Mouse (Mus musculus): ENCODE measurements at regions not wholly inside any gene's neighbourhood (a gene's known extent, or its start where the extent isn't known, plus 50 kb on each side); places are given as distances from the start of the nearest gene placed in this dataset.

GRCm38 (mm10) chr13:102591803-102592537 lies 101.4 kb upstream of the Cd180 start:
- WGBS: 73% methylated on average over 4 of the region's 4 CpGs
- no peaks in the 10 kb centered on the region for H3K36me3 ChIP-seq (ENCODE audit: control insufficient read depth, insufficient read depth, low read length)
- no peak overlapping the region for H3K27ac ChIP-seq (ENCODE audit: low read length)
- H3K4me3 ChIP-seq (ENCODE audit: low read depth, low read length): no peak overlapping the region
- H3K9ac ChIP-seq (ENCODE audit: low read depth, low read length): no peak overlapping the region
- H3K4me2 ChIP-seq (ENCODE audit: low read length): no peak overlapping the region
- H3K4me1 ChIP-seq (ENCODE audit: control insufficient read depth, insufficient read depth, low read length): peaks cover 11% of the 10 kb centered on the region
- no peaks in the 10 kb centered on the region for H3K9me3 ChIP-seq (replicated peaks; ENCODE audit: control insufficient read depth, low read length, poor library complexity, severe bottlenecking)
- no peaks in the 10 kb centered on the region for H3K27me3 ChIP-seq (ENCODE audit: control insufficient read depth, insufficient read depth, low read depth, low read length)
- no peak for ATAC-seq

GRCm38 (mm10) chr13:102593405-102594200 lies 99.8 kb upstream of the Cd180 start:
- Histone ChIP-seq H3K9me3 (replicated peaks; ENCODE audit: control insufficient read depth, low read length, poor library complexity, severe bottlenecking) (no peaks in the 10 kb centered on the region), H3K4me2 (ENCODE audit: low read length) (no peak overlapping the region), H3K27ac (ENCODE audit: low read length) (no peak overlapping the region), H3K27me3 (ENCODE audit: control insufficient read depth, insufficient read depth, low read depth, low read length) (no peaks in the 10 kb centered on the region), H3K4me3 (ENCODE audit: low read depth, low read length) (no peak overlapping the region), H3K9ac (ENCODE audit: low read depth, low read length) (no peak overlapping the region), H3K4me1 (ENCODE audit: control insufficient read depth, insufficient read depth, low read length) (peaks cover 11% of the 10 kb centered on the region), H3K36me3 (ENCODE audit: control insufficient read depth, insufficient read depth, low read length) (no peaks in the 10 kb centered on the region)
- WGBS: 90% methylated on average over 12 of the region's 12 CpGs
- no peak for ATAC-seq

GRCm38 (mm10) chr13:102594201-102594600 lies 99.2 kb upstream of the Cd180 start:
- no peak overlapping the region for H3K27ac ChIP-seq (ENCODE audit: low read length)
- H3K9ac ChIP-seq (ENCODE audit: low read depth, low read length): no peak overlapping the region
- no peaks in the 10 kb centered on the region for H3K27me3 ChIP-seq (ENCODE audit: control insufficient read depth, insufficient read depth, low read depth, low read length)
- H3K4me3 ChIP-seq (ENCODE audit: low read depth, low read length): no peak overlapping the region
- H3K4me1 ChIP-seq (ENCODE audit: control insufficient read depth, insufficient read depth, low read length): peaks cover 11% of the 10 kb centered on the region
- H3K4me2 ChIP-seq (ENCODE audit: low read length): no peak overlapping the region
- H3K9me3 ChIP-seq (replicated peaks; ENCODE audit: control insufficient read depth, low read length, poor library complexity, severe bottlenecking): no peaks in the 10 kb centered on the region
- ATAC-seq: no peak
- WGBS: 95% methylated on average over 3 of the region's 3 CpGs
- H3K36me3 ChIP-seq (ENCODE audit: control insufficient read depth, insufficient read depth, low read length): no peaks in the 10 kb centered on the region

GRCm38 (mm10) chr13:102595602-102596001 lies 97.8 kb upstream of the Cd180 start:
- H3K9ac ChIP-seq (ENCODE audit: low read depth, low read length): no peak overlapping the region
- no peaks in the 10 kb centered on the region for H3K36me3 ChIP-seq (ENCODE audit: control insufficient read depth, insufficient read depth, low read length)
- no peaks in the 10 kb centered on the region for H3K9me3 ChIP-seq (replicated peaks; ENCODE audit: control insufficient read depth, low read length, poor library complexity, severe bottlenecking)
- no peak overlapping the region for H3K4me2 ChIP-seq (ENCODE audit: low read length)
- no peak overlapping the region for H3K4me3 ChIP-seq (ENCODE audit: low read depth, low read length)
- H3K4me1 ChIP-seq (ENCODE audit: control insufficient read depth, insufficient read depth, low read length): peaks cover 2% of the 10 kb centered on the region; the same call in 1 of the 2 replicates
- no peak for ATAC-seq
- H3K27me3 ChIP-seq (ENCODE audit: control insufficient read depth, insufficient read depth, low read depth, low read length): no peaks in the 10 kb centered on the region
- H3K27ac ChIP-seq (ENCODE audit: low read length): no peak overlapping the region
- WGBS: 54% methylated on average over 5 of the region's 5 CpGs

DNA sequence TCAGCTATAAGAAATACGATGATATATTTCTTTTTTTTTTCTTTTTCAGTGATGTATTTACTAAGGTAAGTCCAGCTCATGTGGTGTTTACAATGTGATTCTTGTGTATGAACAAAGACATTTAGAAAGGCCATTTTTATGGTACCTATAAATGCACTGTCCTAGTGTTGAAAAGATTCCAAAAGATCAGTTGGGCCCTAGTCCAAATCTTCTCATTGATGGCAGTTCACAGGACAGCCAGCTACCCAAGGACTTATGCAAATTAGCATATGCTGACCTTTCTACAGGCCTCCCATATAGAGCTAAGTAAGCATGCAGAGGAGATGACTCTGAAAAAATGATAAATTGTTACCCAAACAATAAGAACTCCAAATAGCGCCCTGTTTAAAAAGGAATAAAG lies 97.3 kb upstream of the Cd180 start:
- H3K27me3 ChIP-seq (ENCODE audit: control insufficient read depth, insufficient read depth, low read depth, low read length): no peaks in the 10 kb centered on the region
- WGBS: 87% methylated on average over 2 of the region's 2 CpGs
- no peaks in the 10 kb centered on the region for H3K9me3 ChIP-seq (replicated peaks; ENCODE audit: control insufficient read depth, low read length, poor library complexity, severe bottlenecking)
- no peak overlapping the region for H3K27ac ChIP-seq (ENCODE audit: low read length)
- H3K4me1 ChIP-seq (ENCODE audit: control insufficient read depth, insufficient read depth, low read length): no peaks in the 10 kb centered on the region; the same call in 1 of the 2 replicates
- no peak overlapping the region for H3K4me3 ChIP-seq (ENCODE audit: low read depth, low read length)
- H3K4me2 ChIP-seq (ENCODE audit: low read length): no peak overlapping the region
- no peaks in the 10 kb centered on the region for H3K36me3 ChIP-seq (ENCODE audit: control insufficient read depth, insufficient read depth, low read length)
- no peak for ATAC-seq
- no peak overlapping the region for H3K9ac ChIP-seq (ENCODE audit: low read depth, low read length)

DNA sequence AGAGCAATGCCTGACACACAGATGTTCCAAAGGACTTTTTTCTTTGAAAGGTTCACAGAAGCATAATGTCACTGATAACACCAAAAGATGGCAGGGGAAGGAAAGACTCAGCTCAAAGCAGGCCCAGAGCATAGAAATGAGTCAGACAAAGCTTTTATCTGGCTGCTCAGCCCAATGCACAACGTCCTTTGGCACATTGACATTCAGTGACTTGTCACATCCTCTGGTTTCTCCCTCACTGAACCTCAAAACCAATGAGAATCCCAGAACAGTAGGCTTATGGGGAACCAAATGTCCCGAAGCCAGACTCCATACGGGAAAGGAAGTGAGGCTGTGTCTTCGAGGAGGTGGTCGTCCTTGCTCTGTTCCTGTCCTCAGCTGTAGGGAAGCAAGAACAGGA lies 95.2 kb upstream of the Cd180 start:
- no peak for ATAC-seq
- no peak overlapping the region for H3K4me3 ChIP-seq (ENCODE audit: low read depth, low read length)
- no peaks in the 10 kb centered on the region for H3K27me3 ChIP-seq (ENCODE audit: control insufficient read depth, insufficient read depth, low read depth, low read length)
- no peaks in the 10 kb centered on the region for H3K36me3 ChIP-seq (ENCODE audit: control insufficient read depth, insufficient read depth, low read length)
- no peak overlapping the region for H3K27ac ChIP-seq (ENCODE audit: low read length)
- no peak overlapping the region for H3K9ac ChIP-seq (ENCODE audit: low read depth, low read length)
- 77% methylated on average over 5 of the region's 5 CpGs for WGBS
- H3K4me2 ChIP-seq (ENCODE audit: low read length): no peak overlapping the region
- H3K4me1 ChIP-seq (ENCODE audit: control insufficient read depth, insufficient read depth, low read length): no peaks in the 10 kb centered on the region
- H3K9me3 ChIP-seq (replicated peaks; ENCODE audit: control insufficient read depth, low read length, poor library complexity, severe bottlenecking): no peaks in the 10 kb centered on the region

DNA sequence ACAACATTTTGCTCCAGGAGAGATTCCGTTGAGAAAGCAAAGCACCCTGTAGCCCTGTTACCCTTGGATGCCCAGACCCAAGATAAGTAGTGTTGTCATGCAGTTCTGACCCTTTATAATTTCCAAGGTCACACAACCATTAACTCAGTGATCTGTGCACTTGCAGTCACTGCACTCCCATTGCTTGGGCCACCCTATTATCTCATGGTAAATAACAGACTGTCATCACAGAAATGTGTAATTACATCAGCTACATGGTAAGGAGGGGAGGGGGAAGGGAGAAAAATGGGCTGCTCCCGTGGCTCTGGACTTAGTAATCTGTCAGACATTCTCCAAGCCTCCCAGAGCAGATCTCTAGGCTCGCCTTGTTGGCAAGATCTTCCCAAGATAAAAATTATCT lies 93.8 kb upstream of the Cd180 start:
- 53% methylated on average over 3 of the region's 3 CpGs for WGBS
- H3K4me3 ChIP-seq (ENCODE audit: low read depth, low read length): no peak overlapping the region
- no peak overlapping the region for H3K4me2 ChIP-seq (ENCODE audit: low read length)
- H3K4me1 ChIP-seq (ENCODE audit: control insufficient read depth, insufficient read depth, low read length): no peaks in the 10 kb centered on the region
- H3K27me3 ChIP-seq (ENCODE audit: control insufficient read depth, insufficient read depth, low read depth, low read length): no peaks in the 10 kb centered on the region
- no peak for ATAC-seq
- no peaks in the 10 kb centered on the region for H3K9me3 ChIP-seq (replicated peaks; ENCODE audit: control insufficient read depth, low read length, poor library complexity, severe bottlenecking)
- H3K36me3 ChIP-seq (ENCODE audit: control insufficient read depth, insufficient read depth, low read length): no peaks in the 10 kb centered on the region
- H3K27ac ChIP-seq (ENCODE audit: low read length): no peak overlapping the region
- no peak overlapping the region for H3K9ac ChIP-seq (ENCODE audit: low read depth, low read length)

DNA sequence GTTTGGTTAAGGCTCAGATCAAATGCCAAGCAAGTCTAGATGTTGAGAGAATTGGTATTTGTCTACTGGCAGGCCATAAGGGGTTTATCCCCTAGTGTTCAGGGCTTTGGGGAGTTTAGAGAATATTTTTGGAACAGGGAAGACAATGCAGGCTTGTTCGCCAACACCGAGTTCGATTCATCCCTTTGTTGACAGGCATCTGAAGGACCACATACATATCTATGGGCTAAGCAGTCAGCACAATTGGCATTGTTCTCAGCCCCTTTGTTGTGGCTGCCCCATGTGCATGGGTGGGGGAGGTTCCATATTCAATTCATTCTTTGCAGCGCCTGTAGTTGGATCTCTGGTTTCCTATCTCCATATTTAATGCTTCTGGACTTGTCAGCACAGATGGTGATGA lies 93.3 kb upstream of the Cd180 start:
- H3K9me3 ChIP-seq (replicated peaks; ENCODE audit: control insufficient read depth, low read length, poor library complexity, severe bottlenecking): no peaks in the 10 kb centered on the region
- no peaks in the 10 kb centered on the region for H3K27me3 ChIP-seq (ENCODE audit: control insufficient read depth, insufficient read depth, low read depth, low read length)
- H3K4me3 ChIP-seq (ENCODE audit: low read depth, low read length): no peak overlapping the region
- no peak overlapping the region for H3K27ac ChIP-seq (ENCODE audit: low read length)
- no peaks in the 10 kb centered on the region for H3K4me1 ChIP-seq (ENCODE audit: control insufficient read depth, insufficient read depth, low read length)
- H3K9ac ChIP-seq (ENCODE audit: low read depth, low read length): no peak overlapping the region
- no peak overlapping the region for H3K4me2 ChIP-seq (ENCODE audit: low read length)
- ATAC-seq: no peak
- no peaks in the 10 kb centered on the region for H3K36me3 ChIP-seq (ENCODE audit: control insufficient read depth, insufficient read depth, low read length)
- 44% methylated on average over 4 of the region's 4 CpGs for WGBS

DNA sequence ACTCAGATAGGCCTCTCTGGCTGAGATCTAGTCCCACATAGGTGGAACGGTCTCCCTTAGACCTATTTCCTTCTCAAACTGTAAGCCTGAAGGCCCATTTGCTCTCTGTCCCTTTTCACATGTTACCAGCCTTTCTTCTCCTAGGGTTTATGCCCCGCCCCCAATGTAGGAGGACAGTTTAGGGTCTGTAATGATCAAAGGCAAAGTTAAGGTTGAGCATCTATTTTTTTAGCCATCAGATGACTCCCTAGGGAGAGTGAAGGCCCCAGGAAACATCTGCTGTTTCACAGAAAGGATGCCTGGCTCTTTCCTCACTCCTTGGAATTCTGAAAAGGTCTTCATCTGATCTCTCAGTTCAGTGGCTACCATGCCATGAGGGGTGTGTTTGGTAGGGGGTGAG lies 68.9 kb upstream of the Cd180 start:
- Histone ChIP-seq H3K9me3 (replicated peaks; ENCODE audit: control insufficient read depth, low read length, poor library complexity, severe bottlenecking) (no peaks in the 10 kb centered on the region), H3K27ac (ENCODE audit: low read length) (no peak overlapping the region), H3K27me3 (ENCODE audit: control insufficient read depth, insufficient read depth, low read depth, low read length) (no peaks in the 10 kb centered on the region; the same call in 1 of the 2 replicates), H3K9ac (ENCODE audit: low read depth, low read length) (no peak overlapping the region), H3K4me1 (ENCODE audit: control insufficient read depth, insufficient read depth, low read length) (0 out of 2 replicates have a peak, but pooled peaks cover 3% of the 10 kb centered on the region), H3K4me3 (ENCODE audit: low read depth, low read length) (no peak overlapping the region), H3K4me2 (ENCODE audit: low read length) (no peak overlapping the region), H3K36me3 (ENCODE audit: control insufficient read depth, insufficient read depth, low read length) (no peaks in the 10 kb centered on the region)
- no peak for ATAC-seq
- 86% methylated on average over 2 of the region's 2 CpGs for WGBS

All from midbrain, embryonic 16.5 days (tissue).